Mouse (Mus musculus) forebrain, postnatal 0 days (tissue): ENCODE results near the gene Tecta. TPM values are rescaled to one million over a fixed set of nuclear protein-coding genes. Genes with fewer than 3 reads are reported as not detected.

Source experiments
- ATAC-seq: fragments of 200-750 bp; cut with Nextera tagmentation; 2 replicates; pipeline ENCODE4 v1.8.0; 2017; ENCODE audit warnings: mild to moderate bottlenecking, moderate library complexity
- DNase-seq: peaks from one replicate; pipeline ENCODE4 v3.0.0-alpha.2; 2015
- H3K27ac ChIP-seq: fragments of 300-500 bp; sonication (generic); 2 replicates; pipeline ENCODE4 v1.5.1; 2014; ENCODE audit warnings: low read depth, mild to moderate bottlenecking, antibody characterized with exemption, low read length, moderate library complexity, mixed read lengths
- H3K27me3 ChIP-seq: fragments of 300-500 bp; sonication (generic); 2 replicates; pipeline ENCODE4 v1.6.1; 2014; ENCODE audit warnings: mild to moderate bottlenecking, low read length, mixed read lengths; ENCODE audit not compliant: insufficient read depth
- H3K36me3 ChIP-seq: fragments of 300-500 bp; sonication (generic); 2 replicates; pipeline ENCODE4 v1.6.1; 2014; ENCODE audit warnings: mild to moderate bottlenecking, moderate library complexity; ENCODE audit not compliant: insufficient read depth
- H3K4me1 ChIP-seq: fragments of 300-500 bp; sonication (generic); 2 replicates; pipeline ENCODE4 v1.6.1; 2014; ENCODE audit warnings: antibody characterized with exemption; ENCODE audit not compliant: insufficient read depth
- H3K4me2 ChIP-seq: fragments of 300-500 bp; sonication (generic); 2 replicates; pipeline ENCODE4 v1.6.1; 2014; ENCODE audit warnings: low read depth, mild to moderate bottlenecking, moderate library complexity
- H3K4me3 ChIP-seq: fragments of 300-500 bp; sonication (generic); 2 replicates; pipeline ENCODE4 v1.5.1; 2014; ENCODE audit warnings: low read depth, low read length, mixed read lengths
- H3K9ac ChIP-seq: fragments of 300-500 bp; sonication (generic); 2 replicates; pipeline ENCODE4 v1.6.1; 2014; ENCODE audit warnings: mild to moderate bottlenecking
- H3K9me3 ChIP-seq: fragments of 300-500 bp; sonication (generic); 2 replicates; pipeline ENCODE4 v1.6.1; 2016; ENCODE audit warnings: low read length
- CTCF ChIP-seq: sonication (generic); IDR thresholded peaks from 2 replicates; pipeline ENCODE4 v1.5.1; 2016; ENCODE audit warnings: antibody characterized with exemption, control low read depth, low read depth
- WGBS: fragments of 180-500 bp; shearing (Covaris S2); extraction: QIAGEN DNeasy Blood & Tissue Kit; methylation state at CpG from one replicate; pipeline ENCODE4 v1.1.7; 2014; 5-methylcytosine and 5-hydroxymethylcytosine counted together
- polyA plus RNA-seq: library from polyadenylated mRNA; unstranded; fragments of >200 nt; fragmentation: Nextera tagmentation; extraction: Ambion mirVana; gene quantifications from 2 replicates; pipeline ENCODE4 v1.2.1, GENCODE M21; 2015
- total RNA-seq: library from RNA; depleted of rRNA; stranded (reverse); fragments of >200 nt; gene quantifications from 2 replicates; pipeline ENCODE4 v1.2.3, GENCODE M21; 2014; rRNA removed

The Tecta gene
- total RNA-seq (0.43 and 0.46 TPM in 2 replicates), polyA plus RNA-seq (0.31 and 0.36 TPM in 2 replicates)

DNA sequence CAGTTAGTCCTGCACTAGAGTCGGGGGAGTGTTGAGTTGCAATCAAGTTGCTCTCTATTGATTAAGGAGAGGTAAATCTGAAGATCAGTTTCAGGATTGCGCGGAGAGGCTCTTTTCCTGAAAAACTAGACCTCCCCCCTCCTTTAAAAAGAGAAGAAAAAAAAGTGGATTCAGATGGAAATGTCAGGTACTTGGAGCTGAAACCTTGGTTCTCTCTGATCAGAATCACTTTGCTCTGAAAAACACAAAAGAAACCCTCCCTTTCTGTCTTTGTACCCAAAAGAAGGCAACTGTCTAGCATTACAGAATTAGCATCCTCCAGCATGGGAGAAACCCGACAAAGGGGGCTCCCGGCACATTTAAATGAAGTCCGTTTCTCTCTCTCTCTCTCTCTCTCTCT lies at the start of gene Tecta:
Gene Tecta (minus strand): TSS at position 101 of the 400 bp plus-strand sequence.
- no peak within 1 kb of the TSS for H3K27ac ChIP-seq
- H3K9ac ChIP-seq = no peak within 1 kb of the TSS
- no peak within 1 kb of the TSS for H3K4me3 ChIP-seq
- 43% methylated on average over 6 of the region's 6 CpGs for WGBS
- TF ChIP-seq CTCF = no peak
- H3K4me1 ChIP-seq = no peaks in the 10 kb centered on the region
- no peaks in the 10 kb centered on the region for H3K9me3 ChIP-seq
- H3K4me2 ChIP-seq = no peak within 1 kb of the TSS
- no peaks in the 10 kb centered on the region for H3K27me3 ChIP-seq
- ATAC-seq (no peak), DNase-seq (no peak)
- H3K36me3 ChIP-seq = no peaks in the 10 kb centered on the region

DNA sequence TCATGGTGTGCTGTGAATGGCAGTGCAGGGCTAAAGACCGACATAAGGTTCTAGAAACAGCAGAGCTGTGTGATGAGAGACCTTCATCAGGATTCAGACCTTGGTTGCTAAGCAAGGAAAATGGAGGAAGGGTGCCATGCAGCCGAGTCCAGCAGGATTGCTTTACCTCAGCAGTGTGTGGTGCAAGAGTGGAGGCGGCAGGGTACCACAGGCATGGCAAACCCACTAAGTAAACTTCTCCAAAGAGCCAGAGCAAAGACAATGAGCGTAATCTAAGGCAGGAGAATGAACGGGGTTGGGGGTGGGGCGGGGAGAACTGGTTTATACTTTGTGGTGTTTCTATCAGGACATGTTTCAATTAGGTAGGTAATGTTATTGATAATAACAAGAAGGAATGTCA lies 49.3 kb upstream of the Tecta start:
- ATAC-seq (no peak), DNase-seq (no peak)
- Histone ChIP-seq H3K27me3 (no peaks in the 10 kb centered on the region), H3K27ac (no peak overlapping the region), H3K36me3 (peaks cover 43% of the 10 kb centered on the region), H3K4me1 (no peaks in the 10 kb centered on the region), H3K9me3 (no peaks in the 10 kb centered on the region), H3K4me2 (no peak overlapping the region), H3K9ac (no peak overlapping the region), H3K4me3 (no peak overlapping the region)
- TF ChIP-seq CTCF = no peak
- WGBS = 90% methylated on average over 6 of the region's 6 CpGs

DNA sequence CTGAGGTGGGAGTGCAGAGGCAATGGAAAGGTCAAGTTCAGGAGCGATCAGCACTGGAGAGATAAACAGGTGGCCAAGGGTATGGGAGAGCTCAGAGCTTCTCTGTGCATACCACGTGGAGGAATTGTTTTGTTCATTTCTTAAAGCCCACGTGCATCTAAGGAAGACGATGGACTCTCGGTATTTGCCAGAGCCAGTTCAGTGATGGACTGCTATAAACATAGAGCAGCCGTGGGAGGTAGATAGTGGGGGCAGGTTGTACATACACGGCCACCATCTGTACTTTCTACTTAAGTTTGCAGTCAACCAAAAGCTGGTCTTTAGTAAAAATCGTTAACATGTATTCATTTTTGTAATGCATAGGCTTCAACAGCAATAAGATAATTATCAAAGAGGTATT lies 42.4 kb upstream of the Tecta start:
- no peaks in the 10 kb centered on the region for H3K9me3 ChIP-seq
- no peak overlapping the region for H3K4me2 ChIP-seq
- ATAC-seq = no peak
- no peak for TF ChIP-seq CTCF
- H3K36me3 ChIP-seq = peaks cover 41% of the 10 kb centered on the region
- no peak overlapping the region for H3K4me3 ChIP-seq
- WGBS = 92% methylated on average over 8 of the region's 8 CpGs
- no peak for DNase-seq
- H3K27me3 ChIP-seq = no peaks in the 10 kb centered on the region
- no peak overlapping the region for H3K27ac ChIP-seq
- no peak overlapping the region for H3K9ac ChIP-seq
- H3K4me1 ChIP-seq = no peaks in the 10 kb centered on the region

DNA sequence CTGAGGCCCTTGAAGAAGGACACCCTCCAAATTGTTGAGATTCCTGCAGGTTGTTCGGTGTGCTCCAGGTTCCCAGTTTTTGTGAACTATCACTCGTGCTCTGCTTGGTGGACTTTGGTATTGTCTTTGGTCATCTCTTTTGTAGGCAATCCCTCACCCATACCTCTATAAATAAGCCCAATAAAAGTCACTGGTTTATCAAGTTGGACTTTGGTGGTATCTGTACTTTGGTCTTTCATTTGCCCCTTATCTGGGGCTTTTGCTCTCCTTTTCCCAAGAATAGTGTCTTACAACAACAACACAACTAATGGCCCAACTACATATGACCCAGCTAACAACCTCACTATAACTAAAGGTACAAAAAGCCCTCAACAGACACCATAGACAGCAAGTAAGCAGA lies 41.5 kb upstream of the Tecta start:
- H3K36me3 ChIP-seq = peaks cover 49% of the 10 kb centered on the region
- no peak overlapping the region for H3K4me2 ChIP-seq
- 98% methylated on average over 2 of the region's 2 CpGs for WGBS
- ATAC-seq (no peak), DNase-seq (no peak)
- no peak for TF ChIP-seq CTCF
- no peak overlapping the region for H3K27ac ChIP-seq
- no peaks in the 10 kb centered on the region for H3K27me3 ChIP-seq
- no peaks in the 10 kb centered on the region for H3K4me1 ChIP-seq
- H3K9ac ChIP-seq = no peak overlapping the region
- no peak overlapping the region for H3K4me3 ChIP-seq
- H3K9me3 ChIP-seq = no peaks in the 10 kb centered on the region

DNA sequence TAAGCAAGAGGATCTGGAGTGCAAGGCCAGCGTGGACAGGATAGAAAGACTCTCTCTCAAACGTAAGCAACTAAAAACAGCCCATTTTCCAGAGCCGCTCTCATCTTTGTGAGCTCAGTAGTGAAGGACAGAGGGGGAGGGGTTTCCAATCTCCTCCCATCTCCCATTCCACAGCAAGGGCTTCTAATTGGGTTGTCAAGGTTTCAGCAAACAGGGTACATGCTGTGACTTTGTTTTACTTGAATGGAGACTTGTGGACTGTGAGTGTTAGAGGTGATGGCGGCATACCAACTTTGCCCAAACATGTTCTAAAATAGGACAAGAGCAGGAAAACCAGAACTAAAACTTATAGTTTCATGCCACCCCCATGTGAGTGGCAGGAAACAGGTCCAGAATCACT lies 39.7 kb upstream of the Tecta start:
- Histone ChIP-seq H3K27me3 (no peaks in the 10 kb centered on the region), H3K9ac (no peak overlapping the region), H3K4me2 (no peak overlapping the region), H3K4me3 (no peak overlapping the region), H3K27ac (no peak overlapping the region), H3K4me1 (no peaks in the 10 kb centered on the region), H3K9me3 (no peaks in the 10 kb centered on the region), H3K36me3 (peaks cover 55% of the 10 kb centered on the region)
- peak; percentile 19 for DNase-seq
- TF ChIP-seq CTCF = no peak
- 12% methylated on average over 4 of the region's 4 CpGs for WGBS
- peak; percentile 61 for ATAC-seq

DNA sequence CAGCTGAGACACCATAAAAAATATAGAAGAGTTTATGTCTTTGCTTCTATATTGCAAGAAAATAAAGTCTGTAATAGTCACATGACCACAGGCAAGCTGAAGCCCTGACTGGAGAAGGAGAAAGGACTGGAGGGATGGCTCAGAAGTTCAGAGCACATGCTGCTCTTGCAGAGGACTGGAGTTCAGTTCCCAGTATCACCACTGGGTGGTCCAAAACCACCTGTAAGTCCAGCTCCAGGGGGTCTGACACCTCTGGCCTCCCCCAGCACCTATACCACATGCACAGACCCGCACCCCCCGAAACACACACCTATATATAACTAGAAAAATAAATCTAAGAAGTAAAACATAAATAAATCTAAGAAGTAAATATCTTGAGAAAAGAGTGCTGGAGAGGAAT lies 32.4 kb upstream of the Tecta start:
- ATAC-seq (no peak), DNase-seq (no peak)
- Histone ChIP-seq H3K27me3 (no peaks in the 10 kb centered on the region), H3K27ac (no peak overlapping the region), H3K9me3 (no peaks in the 10 kb centered on the region), H3K4me2 (no peak overlapping the region), H3K4me1 (no peaks in the 10 kb centered on the region), H3K9ac (no peak overlapping the region), H3K36me3 (peaks cover 55% of the 10 kb centered on the region), H3K4me3 (no peak overlapping the region)
- 100% methylated on average over 2 of the region's 2 CpGs for WGBS
- peak; percentile 47 for TF ChIP-seq CTCF

DNA sequence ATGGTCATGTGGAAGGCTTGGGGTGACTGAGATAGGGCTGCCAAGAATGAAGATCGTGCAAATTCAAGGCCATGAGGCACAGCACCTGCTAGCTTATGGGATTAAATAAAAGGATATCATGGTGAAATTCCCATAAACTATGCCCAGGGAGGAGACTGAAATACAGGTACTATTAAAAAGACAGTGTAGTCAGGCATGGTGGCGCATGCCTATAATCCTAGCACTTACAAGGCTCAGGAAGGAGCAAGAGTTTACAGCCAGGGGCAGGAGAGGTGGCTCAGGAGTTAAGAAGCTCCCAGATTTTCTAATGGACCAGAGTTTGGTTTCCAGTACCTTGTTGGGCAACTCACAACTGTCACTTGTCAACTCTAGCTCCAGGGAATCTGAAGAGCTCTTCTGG lies 31.9 kb upstream of the Tecta start:
- 93% methylated on average over 2 of the region's 2 CpGs for WGBS
- Histone ChIP-seq H3K4me2 (no peak overlapping the region), H3K27me3 (no peaks in the 10 kb centered on the region), H3K36me3 (peaks cover 54% of the 10 kb centered on the region), H3K4me3 (no peak overlapping the region), H3K4me1 (no peaks in the 10 kb centered on the region), H3K9me3 (no peaks in the 10 kb centered on the region), H3K9ac (no peak overlapping the region), H3K27ac (no peak overlapping the region)
- no peak for ATAC-seq
- no peak for TF ChIP-seq CTCF
- DNase-seq = no peak
